Mouse (Mus musculus) forebrain, embryonic 16.5 days (tissue): ENCODE results near the gene Gskip. TPM values are rescaled to one million over a fixed set of nuclear protein-coding genes. Genes with fewer than 3 reads are reported as not detected.

Experiments
- ATAC-seq: fragments of 200-750 bp; cut with Nextera tagmentation; 2 replicates; pipeline ENCODE4 v1.8.0; 2017; ENCODE audit warnings: mild to moderate bottlenecking, moderate library complexity
- H3K27ac ChIP-seq: fragments of 300-500 bp; sonication (generic); 2 replicates; pipeline ENCODE4 v1.5.1; 2014; ENCODE audit warnings: low read length, control low read depth
- H3K27me3 ChIP-seq: fragments of 300-500 bp; sonication (generic); replicated peaks from 2 replicates; pipeline ENCODE4 v1.6.1; 2014; ENCODE audit warnings: low read length; ENCODE audit not compliant: control insufficient read depth, insufficient read depth
- H3K36me3 ChIP-seq: fragments of 300-500 bp; sonication (generic); 2 replicates; pipeline ENCODE4 v1.6.1; 2014; ENCODE audit not compliant: control insufficient read depth, insufficient read depth
- H3K4me1 ChIP-seq: fragments of 300-500 bp; sonication (generic); replicated peaks from 2 replicates; pipeline ENCODE4 v1.6.1; 2014; ENCODE audit warnings: low read length; ENCODE audit not compliant: control insufficient read depth, insufficient read depth
- H3K4me2 ChIP-seq: fragments of 300-500 bp; sonication (generic); 2 replicates; pipeline ENCODE4 v1.6.1; 2014; ENCODE audit warnings: mild to moderate bottlenecking, low read length, control low read depth
- H3K4me3 ChIP-seq: fragments of 300-500 bp; sonication (generic); replicated peaks from 2 replicates; pipeline ENCODE4 v1.5.1; 2014; ENCODE audit warnings: mild to moderate bottlenecking, low read length, control low read depth
- H3K9ac ChIP-seq: fragments of 300-500 bp; sonication (generic); replicated peaks from 2 replicates; pipeline ENCODE4 v1.6.1; 2014; ENCODE audit warnings: low read depth, low read length, control low read depth
- H3K9me3 ChIP-seq: fragments of 300-500 bp; sonication (generic); 2 replicates; pipeline ENCODE4 v1.6.1; 2016; ENCODE audit warnings: low read length; ENCODE audit not compliant: control insufficient read depth
- WGBS: fragments of 180-500 bp; shearing (Covaris S2); extraction: QIAGEN DNeasy Blood & Tissue Kit; methylation state at CpG from one replicate; pipeline ENCODE4 v1.1.7; 2014; 5-methylcytosine and 5-hydroxymethylcytosine counted together
- polyA plus RNA-seq: library from polyadenylated mRNA; unstranded; fragments of >200 nt; fragmentation: Nextera tagmentation; extraction: Ambion mirVana; gene quantifications from 2 replicates; pipeline ENCODE4 v1.2.1, GENCODE M21; 2015

Gskip gene
- polyA plus RNA-seq, result 30.3 and 31.0 TPM in 2 replicates

DNA sequence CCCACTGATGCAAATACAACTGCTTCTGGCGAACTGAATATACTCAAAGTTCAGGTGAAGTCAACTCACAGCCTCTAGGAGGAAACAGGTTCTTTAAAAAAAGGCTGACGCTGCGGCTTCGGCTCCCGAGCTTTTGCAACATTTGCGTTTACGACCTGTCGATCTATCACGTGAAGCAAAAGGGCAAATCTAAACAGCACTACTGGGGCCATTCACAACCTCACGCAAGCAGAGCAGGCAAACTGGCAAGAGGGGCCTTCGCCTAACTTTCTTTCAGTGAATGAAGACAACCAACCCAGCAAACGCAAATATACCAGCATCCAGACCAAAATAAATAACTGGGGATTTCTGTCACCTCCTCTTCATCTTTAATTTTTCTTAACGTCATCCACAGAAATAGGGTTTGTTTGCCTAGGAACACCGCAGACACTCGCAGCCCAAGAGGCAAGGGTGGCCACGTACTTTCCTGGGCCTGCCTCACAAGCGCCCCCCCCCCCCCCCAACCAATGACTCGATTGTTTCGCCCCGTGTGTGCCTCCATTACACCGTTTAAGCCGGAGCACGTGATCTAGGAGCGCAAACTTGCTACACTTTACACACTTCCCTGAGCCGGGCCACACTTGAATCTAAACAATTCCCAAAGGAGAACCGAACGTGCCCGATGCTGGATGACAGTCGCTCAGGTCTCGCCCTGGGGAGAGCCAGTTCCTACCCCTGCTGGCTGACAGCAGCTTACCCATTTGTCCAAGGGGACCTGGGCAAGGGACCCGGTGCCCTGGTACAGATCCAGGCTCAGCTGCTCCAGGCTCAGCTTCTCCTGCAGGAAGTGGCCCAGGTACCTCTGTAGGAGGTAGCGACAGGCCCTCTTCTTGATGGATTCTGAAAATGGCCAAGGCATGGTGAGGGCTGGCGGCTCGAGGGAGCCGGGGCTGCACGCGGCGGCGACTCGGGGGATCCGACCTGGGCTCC lies at the start of gene Gskip:
Gene Gskip (plus strand): TSS at position 897 of the 969 bp plus-strand sequence.
- Histone ChIP-seq H3K4me2 (peak within 1 kb of the TSS; percentile 88), H3K4me1 (peaks cover 29% of the 10 kb centered on the region), H3K9ac (peak within 1 kb of the TSS; percentile 86), H3K27ac (peak within 1 kb of the TSS; percentile 91), H3K36me3 (no peaks in the 10 kb centered on the region), H3K27me3 (no peaks in the 10 kb centered on the region), H3K9me3 (no peaks in the 10 kb centered on the region), H3K4me3 (peak within 1 kb of the TSS; percentile 74)
- peak; percentile 34 for ATAC-seq
- WGBS, result 1% methylated on average over 41 of the region's 41 CpGs

DNA sequence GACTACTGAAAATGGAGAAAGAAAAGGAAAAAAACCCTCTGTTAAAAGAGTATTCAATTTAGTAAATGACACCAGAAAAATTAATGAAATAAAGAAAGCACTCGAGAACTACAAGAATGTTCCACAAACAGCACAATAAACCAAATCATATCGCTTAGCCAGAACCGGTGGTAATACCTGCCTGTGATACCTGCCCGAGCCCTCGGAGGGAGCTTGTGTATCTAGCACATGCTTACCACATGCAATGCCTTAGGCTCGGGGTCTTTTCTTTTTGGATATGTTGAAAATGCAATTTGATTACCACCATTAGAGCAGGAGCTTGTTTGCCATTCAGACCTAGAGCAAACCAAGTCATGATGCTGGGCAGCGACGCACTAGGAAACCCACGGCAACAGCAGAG lies 48.1 kb upstream of the Gskip start:
- no peaks in the 10 kb centered on the region for H3K9me3 ChIP-seq
- 90% methylated on average over 9 of the region's 9 CpGs for WGBS
- no peak overlapping the region for H3K4me3 ChIP-seq
- no peaks in the 10 kb centered on the region for H3K4me1 ChIP-seq
- no peak overlapping the region for H3K9ac ChIP-seq
- H3K27me3 ChIP-seq, result no peaks in the 10 kb centered on the region
- no peak overlapping the region for H3K4me2 ChIP-seq
- ATAC-seq, result no peak
- peaks cover 47% of the 10 kb centered on the region for H3K36me3 ChIP-seq
- no peak overlapping the region for H3K27ac ChIP-seq

DNA sequence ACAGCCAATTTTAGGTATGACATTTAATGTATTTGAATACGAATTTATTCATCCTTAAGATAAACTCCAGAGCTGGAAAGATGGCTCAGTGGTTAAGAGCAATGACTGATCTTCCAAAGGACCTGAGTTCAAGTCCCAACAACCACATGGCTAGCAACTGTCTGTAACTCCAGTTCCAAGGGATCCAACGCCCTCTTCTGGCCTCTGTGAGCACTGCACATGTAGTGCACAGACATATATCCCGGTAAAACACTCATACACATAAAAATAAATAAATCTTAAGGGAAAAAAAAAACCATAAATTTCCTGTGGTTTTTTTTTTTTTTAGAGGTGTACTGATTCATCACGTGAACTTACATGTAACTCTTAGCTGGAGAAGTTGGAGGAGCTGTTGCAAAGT lies 47.1 kb upstream of the Gskip start:
- H3K36me3 ChIP-seq, result peaks cover 50% of the 10 kb centered on the region
- no peak overlapping the region for H3K27ac ChIP-seq
- H3K9ac ChIP-seq, result no peak overlapping the region
- H3K4me2 ChIP-seq, result no peak overlapping the region
- no peak for ATAC-seq
- no peak overlapping the region for H3K4me3 ChIP-seq
- H3K4me1 ChIP-seq, result no peaks in the 10 kb centered on the region
- no peaks in the 10 kb centered on the region for H3K27me3 ChIP-seq
- H3K9me3 ChIP-seq, result no peaks in the 10 kb centered on the region
- 82% methylated on average over 4 of the region's 4 CpGs for WGBS

DNA sequence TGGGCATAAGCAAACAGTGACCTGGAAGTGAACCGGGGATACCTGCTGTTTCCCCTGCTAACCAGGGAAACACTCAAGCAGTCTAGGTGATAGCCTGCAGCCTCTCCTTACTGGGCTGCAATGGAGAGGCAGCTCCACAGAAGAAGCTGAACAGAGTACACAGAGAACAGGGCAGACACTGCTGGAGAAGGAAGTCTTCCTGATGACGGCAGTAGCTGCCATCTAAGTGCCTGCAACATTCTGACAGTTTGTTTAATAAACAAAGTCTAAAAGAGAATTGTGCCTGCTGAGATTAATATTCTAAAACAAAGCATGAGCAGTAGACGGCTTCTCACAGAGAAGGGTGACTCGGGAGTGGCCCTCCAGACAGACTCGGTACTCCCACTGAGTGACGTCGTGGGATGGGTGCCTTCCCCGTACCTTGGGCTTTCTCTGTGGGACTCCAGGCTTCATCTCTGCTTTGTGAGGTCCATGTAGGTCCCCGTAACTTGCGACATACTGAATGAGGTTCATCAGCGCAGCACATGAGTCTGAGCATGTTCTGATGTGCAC lies 41.8 kb upstream of the Gskip start:
- no peaks in the 10 kb centered on the region for H3K27me3 ChIP-seq
- WGBS, result 94% methylated on average over 11 of the region's 11 CpGs
- ATAC-seq, result no peak

DNA sequence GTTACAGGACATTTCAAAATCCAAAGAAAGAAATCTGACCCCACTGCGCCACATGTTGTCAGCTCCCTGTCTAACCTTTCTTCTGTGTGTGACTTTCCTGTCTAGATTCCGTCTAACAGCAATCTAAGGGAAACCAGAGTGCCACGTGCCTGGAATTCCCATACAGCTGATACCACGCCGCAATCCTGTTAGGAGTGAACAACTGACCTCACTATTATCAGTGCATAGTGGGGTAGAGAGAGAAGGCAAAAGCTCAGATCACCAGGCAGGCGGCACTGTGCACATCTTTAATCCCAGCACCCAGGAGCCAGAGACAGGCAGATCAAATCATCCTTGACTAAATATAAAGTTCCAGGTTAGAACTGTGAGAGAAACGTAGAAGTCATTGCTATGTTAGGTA lies 28.8 kb upstream of the Gskip start:
- Histone ChIP-seq H3K4me2 (no peak overlapping the region), H3K9ac (no peak overlapping the region), H3K27ac (no peak overlapping the region), H3K4me3 (no peak overlapping the region), H3K27me3 (no peaks in the 10 kb centered on the region), H3K9me3 (no peaks in the 10 kb centered on the region), H3K36me3 (peaks cover 51% of the 10 kb centered on the region), H3K4me1 (no peaks in the 10 kb centered on the region)
- ATAC-seq, result no peak
- 94% methylated on average over 7 of the region's 7 CpGs for WGBS

More for the DNA sequence above, 41.8 kb upstream of the Gskip start:
- Histone ChIP-seq H3K4me1 (no peaks in the 10 kb centered on the region), H3K36me3 (peaks cover 47% of the 10 kb centered on the region), H3K27ac (no peak overlapping the region), H3K9me3 (no peaks in the 10 kb centered on the region), H3K9ac (no peak overlapping the region), H3K4me3 (no peak overlapping the region), H3K4me2 (no peak overlapping the region)

DNA sequence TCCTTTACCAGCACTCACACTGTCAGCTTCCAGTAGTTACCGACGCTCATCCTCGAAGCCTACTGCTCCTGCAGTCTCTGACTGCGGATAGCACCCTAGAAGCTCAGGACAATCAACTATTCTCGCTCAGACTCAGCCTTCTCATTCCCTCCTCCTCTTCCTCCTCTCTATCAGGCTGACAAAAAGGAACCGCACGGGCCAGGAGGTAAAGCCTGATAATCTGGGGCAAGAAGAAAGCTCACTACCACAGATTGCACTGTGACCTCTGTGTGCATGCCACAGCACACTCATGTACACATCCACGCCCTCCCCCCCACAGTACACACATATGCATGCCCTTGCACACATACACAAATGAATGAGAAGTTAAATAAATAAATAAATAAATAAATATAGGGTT lies 8.4 kb upstream of the Gskip start:
- H3K4me1 ChIP-seq, result no peaks in the 10 kb centered on the region
- ATAC-seq, result no peak
- H3K27ac ChIP-seq, result no peak overlapping the region
- no peak overlapping the region for H3K4me2 ChIP-seq
- WGBS, result 93% methylated on average over 8 of the region's 8 CpGs
- H3K9me3 ChIP-seq, result no peaks in the 10 kb centered on the region
- H3K4me3 ChIP-seq, result no peak overlapping the region
- no peak overlapping the region for H3K9ac ChIP-seq
- H3K27me3 ChIP-seq, result no peaks in the 10 kb centered on the region
- peaks cover 11% of the 10 kb centered on the region; the same call in 1 of the 2 replicates for H3K36me3 ChIP-seq

DNA sequence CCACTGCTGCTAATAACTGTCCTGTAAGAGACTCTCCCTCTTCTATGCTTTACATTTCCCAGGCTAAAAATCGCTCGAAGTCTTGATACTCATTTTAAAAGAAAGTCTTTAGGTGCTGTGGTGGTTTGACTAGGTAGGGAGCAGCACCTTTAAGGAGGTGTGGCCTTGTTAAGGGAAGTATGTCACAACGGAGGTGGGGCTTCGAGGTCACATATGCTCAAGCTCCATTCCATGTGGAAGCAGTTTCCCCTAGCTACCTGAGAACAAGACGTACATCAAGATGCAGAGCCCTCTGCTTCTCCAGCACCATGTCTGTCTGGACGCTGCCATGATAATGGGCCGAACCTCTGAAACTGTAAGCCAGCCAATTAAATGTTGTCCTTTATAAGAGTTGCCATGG lies 6.4 kb upstream of the Gskip start:
- Histone ChIP-seq H3K4me1 (peaks cover 10% of the 10 kb centered on the region), H3K9me3 (no peaks in the 10 kb centered on the region), H3K4me3 (no peak overlapping the region), H3K27me3 (no peaks in the 10 kb centered on the region), H3K4me2 (no peak overlapping the region), H3K9ac (no peak overlapping the region), H3K36me3 (peaks cover 10% of the 10 kb centered on the region; the same call in 1 of the 2 replicates), H3K27ac (no peak overlapping the region)
- no peak for ATAC-seq
- WGBS, result 92% methylated on average over 7 of the region's 7 CpGs

DNA sequence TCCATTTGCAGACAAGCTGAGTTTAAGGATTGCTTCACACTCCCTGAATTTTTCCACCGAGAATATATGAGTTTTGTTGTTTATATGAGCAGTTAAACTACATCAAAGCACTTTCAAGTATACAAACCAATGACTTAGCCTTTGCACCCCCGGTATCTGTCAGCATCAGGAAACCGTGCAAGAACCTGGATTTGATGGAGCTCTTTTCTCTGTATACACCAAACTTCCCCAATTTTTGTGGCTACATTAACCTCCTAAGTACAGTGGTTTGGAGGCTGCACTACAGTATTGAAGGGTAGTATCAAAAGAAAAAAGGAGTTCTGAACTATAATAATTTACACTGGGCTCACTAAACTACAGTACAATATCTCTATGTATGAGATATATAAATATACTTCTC lies 5.9 kb upstream of the Gskip start:
- Histone ChIP-seq H3K27ac (no peak overlapping the region), H3K9ac (no peak overlapping the region), H3K27me3 (no peaks in the 10 kb centered on the region), H3K4me3 (no peak overlapping the region), H3K4me1 (peaks cover 15% of the 10 kb centered on the region), H3K9me3 (no peaks in the 10 kb centered on the region), H3K36me3 (peaks cover 5% of the 10 kb centered on the region; the same call in 1 of the 2 replicates), H3K4me2 (no peak overlapping the region)
- ATAC-seq, result no peak
- 91% methylated on average over 3 of the region's 3 CpGs for WGBS

DNA sequence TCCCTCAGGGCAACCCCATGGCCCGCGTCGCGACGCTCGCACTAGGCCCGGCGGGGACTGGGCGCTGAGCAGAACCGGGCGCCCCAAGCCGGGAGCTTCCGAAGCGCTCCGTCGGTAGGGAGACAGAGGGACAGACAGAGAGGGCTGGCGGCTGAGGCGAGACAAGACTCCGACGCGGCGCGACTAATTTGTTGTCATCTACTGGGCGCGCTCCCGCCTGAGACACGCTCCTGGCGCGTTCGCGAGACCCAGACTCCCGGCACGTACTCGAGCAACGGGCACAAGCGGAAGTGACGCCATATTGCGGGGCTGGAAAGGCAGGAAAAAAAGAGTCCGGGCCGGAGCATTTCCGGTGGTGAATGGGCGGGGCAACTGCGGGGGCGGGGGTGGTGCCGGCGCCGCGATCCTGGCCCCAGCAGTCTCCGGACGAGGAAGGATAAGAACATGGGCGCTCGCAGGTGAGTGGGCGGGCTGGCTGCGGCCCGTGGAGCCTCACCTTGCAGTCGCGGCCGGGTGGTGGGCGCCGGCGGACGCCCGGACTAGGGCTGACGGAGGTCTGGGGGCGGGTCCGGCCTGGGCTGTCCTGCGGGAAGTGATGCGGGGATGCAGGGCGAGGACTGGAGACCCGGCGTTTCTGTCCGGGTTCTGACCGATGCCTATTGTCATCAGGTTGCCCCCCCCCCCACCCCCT lies 517 bp downstream of the Gskip start, which contains the start of gene Atg2b:
Gene Atg2b (minus strand): TSS at position 211 of the 691 bp plus-strand sequence.
- Histone ChIP-seq H3K9me3 (no peaks in the 10 kb centered on the region), H3K4me3 (peak within 1 kb of the TSS; percentile 74), H3K4me2 (peak within 1 kb of the TSS; percentile 88), H3K27me3 (no peaks in the 10 kb centered on the region), H3K4me1 (peaks cover 29% of the 10 kb centered on the region), H3K9ac (peak within 1 kb of the TSS; percentile 86), H3K36me3 (no peaks in the 10 kb centered on the region), H3K27ac (peak within 1 kb of the TSS; percentile 91)
- peak; percentile 91 for ATAC-seq
- WGBS, result under 1% methylated on average over 69 of the region's 73 CpGs
